Mouse (Mus musculus): ENCODE measurements at regions not wholly inside any gene's neighbourhood (a gene's known extent, or its start where the extent isn't known, plus 50 kb on each side); places are given as distances from the start of the nearest gene placed in this dataset.

GRCm38 (mm10) chr5:116712056-116712455, 120.4 kb upstream of the Srrm4 start:
- TF ChIP-seq GATA1 (IDR thresholded peaks at IDR 0.05; ENCODE audit: borderline replicate concordance, low read length) (no peak), FLI1 (IDR thresholded peaks at IDR 0.05; ENCODE audit: low read length) (no peak)
